25 mouse cellular contexts compared by ENCODE assay signal in genomic region chr8:116067182-116067977, GRCm38 (mm10).
"Had no signal": no experiment of that assay in that cellular context is flagged by ENCODE, and none has a peak within 500 bp of the region (broad histone marks: within the 10 kb centered on the region; RNA-seq: fewer than 3 reads in every experiment).

No protein-coding gene starts in this region.

- H3K4me3 ChIP-seq: gastrocnemius, adult 2 months; heart, embryonic 10.5 days; heart, embryonic 13.5 days; heart, embryonic 15.5 days; hindbrain, embryonic 13.5 days; kidney, embryonic 15.5 days; limb, embryonic 13.5 days; limb, embryonic 15.5 days; liver, embryonic 12.5 days had no signal

- H3K27ac ChIP-seq: gastrocnemius, adult 2 months; heart, embryonic 10.5 days; heart, embryonic 13.5 days; heart, embryonic 15.5 days; hindbrain, embryonic 13.5 days; kidney, embryonic 15.5 days; limb, embryonic 13.5 days; limb, embryonic 15.5 days; liver, embryonic 12.5 days; liver, embryonic 14.5 days had no signal

- H3K9ac ChIP-seq: heart, embryonic 13.5 days; heart, embryonic 15.5 days; hindbrain, embryonic 13.5 days; kidney, embryonic 15.5 days; limb, embryonic 13.5 days; limb, embryonic 15.5 days; liver, embryonic 12.5 days; liver, embryonic 14.5 days had no signal

- H3K36me3 ChIP-seq: heart, embryonic 10.5 days; heart, embryonic 13.5 days; heart, embryonic 15.5 days; hindbrain, embryonic 13.5 days; kidney, embryonic 15.5 days; limb, embryonic 13.5 days; limb, embryonic 15.5 days; liver, embryonic 12.5 days had no signal

- H3K9me3 ChIP-seq: heart, embryonic 10.5 days; heart, embryonic 13.5 days; heart, embryonic 15.5 days; hindbrain, embryonic 13.5 days; kidney, embryonic 15.5 days; limb, embryonic 13.5 days; limb, embryonic 15.5 days; liver, embryonic 12.5 days had no signal

- DNase-seq: gastrocnemius, adult 2 months; gastrocnemius, postnatal 10 days; gastrocnemius, postnatal 25 days; heart, adult 18-20 months; heart, postnatal 14 days; heart, postnatal 36 days; kidney, adult 2 months; kidney, adult 9 months; kidney, postnatal 10 days; kidney, postnatal 25 days; kidney, postnatal 4 days; layer of hippocampus, adult 9-11 months; layer of hippocampus, postnatal 36 days; left cerebral cortex, postnatal 4 days had no signal

- H3K27me3 ChIP-seq: heart, embryonic 13.5 days; heart, embryonic 15.5 days; kidney, embryonic 15.5 days; limb, embryonic 13.5 days; limb, embryonic 15.5 days; liver, embryonic 12.5 days had no signal

- H3K4me2 ChIP-seq: heart, embryonic 13.5 days; heart, embryonic 15.5 days; hindbrain, embryonic 13.5 days; kidney, embryonic 15.5 days; limb, embryonic 13.5 days; limb, embryonic 15.5 days; liver, embryonic 12.5 days had no signal

- ATAC-seq: hindbrain, embryonic 16.5 days; inflammation-experienced regulatory T-cells, adult 6 months; liver, embryonic 12.5 days had no signal

- H3K4me1 ChIP-seq: heart, embryonic 10.5 days; heart, embryonic 13.5 days; heart, embryonic 15.5 days; hindbrain, embryonic 13.5 days; limb, embryonic 13.5 days; limb, embryonic 15.5 days; liver, embryonic 12.5 days had no signal
